Mouse (Mus musculus) telencephalon, adult 2 months (tissue): ENCODE data around the gene Gpr156.
A peak's percentile ranks its signal among the peaks of the same experiment; 100 is the strongest.

ENCODE experiments used
- DNase-seq: peaks from one replicate; pipeline ENCODE4 v3.0.0-alpha.2; 2011; ENCODE audit warnings: low read depth, low spot score

The Gpr156 gene

GRCm38 (mm10) chr16:37916138-37916817 lies at the start of gene Gpr156:
Gpr156 (plus strand) TSS chr16:37916496.
- DNase-seq: no peak

- peak; percentile 56 for DNase-seq
These were observed 48.3 kb upstream of the Gpr156 start, which contains the start of gene Lrrc58 for GRCm38 (mm10) chr16:37867791-37868505. Lrrc58 (plus strand) TSS chr16:37868389.

GRCm38 (mm10) chr16:37868506-37869469 lies 47.5 kb upstream of the Gpr156 start:
- DNase-seq: peak; percentile 36

GRCm38 (mm10) chr16:37869470-37870231 lies 46.6 kb upstream of the Gpr156 start:
- DNase-seq: no peak

DNA sequence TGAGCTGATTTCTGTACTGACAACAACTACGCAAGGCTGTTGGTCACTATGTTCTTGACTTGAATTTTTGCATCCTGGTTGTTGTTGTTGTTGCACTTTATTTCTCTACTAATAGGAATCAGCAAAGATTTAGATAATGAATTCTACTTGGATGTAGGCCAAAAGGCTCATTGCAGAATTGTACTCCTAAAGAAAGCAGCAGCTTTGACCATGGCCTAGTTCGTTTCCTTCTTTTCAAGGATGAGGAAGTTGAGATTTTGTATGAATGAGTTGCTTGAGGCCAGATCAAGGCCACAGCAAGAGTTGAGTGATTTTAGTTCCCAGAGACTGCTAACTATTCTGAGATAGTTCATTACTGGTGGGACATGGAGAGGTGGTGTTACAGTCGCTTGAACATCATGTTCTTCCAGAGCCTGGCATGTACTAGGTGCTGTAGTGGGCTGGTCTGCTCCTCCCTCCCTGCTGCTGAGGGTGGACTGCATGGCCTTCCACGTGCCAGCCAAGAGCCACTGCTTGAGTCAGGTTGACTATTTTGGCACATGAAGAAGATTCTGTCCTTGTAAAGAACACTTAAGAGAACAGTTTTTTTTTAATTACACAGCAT lies 45.1 kb upstream of the Gpr156 start:
- peak; percentile 46 for DNase-seq

DNA sequence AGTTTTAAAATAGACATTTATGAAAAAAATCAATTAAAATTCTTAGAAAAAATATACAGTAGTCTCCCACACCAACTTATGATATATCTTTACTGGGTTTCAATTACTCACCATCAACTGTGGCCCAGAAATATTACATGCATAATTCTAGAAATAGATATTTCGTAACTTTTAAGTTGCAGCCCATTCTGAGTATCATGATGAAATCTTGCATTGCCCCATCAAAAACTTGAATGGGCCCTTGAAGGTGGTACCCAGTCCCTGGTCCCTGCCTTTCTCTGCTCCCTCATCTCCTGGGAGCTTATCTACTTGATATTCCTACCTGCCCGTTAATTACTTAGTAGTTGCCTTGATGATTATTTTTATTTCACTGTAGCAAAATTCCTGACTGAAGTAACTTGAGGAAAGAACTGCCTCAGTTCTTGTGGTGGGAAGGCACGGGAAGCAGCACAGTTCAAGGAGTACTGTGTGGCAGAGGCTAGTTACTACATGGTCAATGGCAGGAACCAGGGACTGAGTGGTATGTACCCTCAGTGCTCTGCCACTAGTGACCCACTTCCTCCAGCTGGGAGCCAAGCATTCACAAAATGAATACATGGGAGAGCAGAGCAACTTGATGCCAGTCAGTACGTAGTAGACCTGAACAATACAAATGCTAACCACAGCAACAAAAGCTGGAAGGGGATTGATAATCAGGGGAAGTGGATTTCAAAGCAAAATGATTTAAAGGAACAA lies 41.6 kb upstream of the Gpr156 start:
- DNase-seq: no peak

- no peak for DNase-seq
These were observed 38.9 kb upstream of the Gpr156 start for GRCm38 (mm10) chr16:37877406-37877805.

GRCm38 (mm10) chr16:37878951-37879505 lies 37.3 kb upstream of the Gpr156 start:
- no peak for DNase-seq

DNA sequence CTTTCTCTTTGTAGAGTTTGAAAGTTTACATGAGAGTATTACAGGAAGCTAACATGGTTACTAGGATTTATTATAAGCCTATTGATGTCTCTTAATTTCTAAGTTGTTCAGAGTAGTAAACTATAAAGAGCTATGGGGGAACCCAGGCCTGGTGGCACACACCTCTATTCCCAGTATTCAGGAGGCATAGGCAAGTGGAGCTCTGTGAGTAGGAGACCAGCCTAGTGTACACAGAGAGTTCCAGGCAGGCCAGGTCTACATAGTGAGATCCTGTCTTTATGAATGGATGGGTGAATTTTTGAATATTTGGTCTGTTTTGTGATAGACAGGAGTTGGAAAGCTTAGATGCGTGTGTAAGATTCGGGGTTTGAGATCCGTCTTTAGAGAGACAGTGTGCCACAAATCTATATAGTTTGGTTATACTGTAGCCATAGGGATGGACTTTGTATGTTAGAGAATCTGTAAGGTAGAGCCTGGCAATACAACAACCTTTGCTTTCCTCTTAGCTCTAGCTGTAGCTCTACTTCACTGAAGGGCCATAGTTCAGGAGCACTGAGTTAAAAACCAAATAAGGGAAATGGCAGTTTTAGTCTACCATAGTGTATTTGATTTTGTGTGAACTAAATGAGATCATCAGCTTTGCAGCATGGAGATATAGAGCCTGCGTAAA lies 36.4 kb upstream of the Gpr156 start:
- no peak for DNase-seq

GRCm38 (mm10) chr16:37881168-37881567 lies 35.1 kb upstream of the Gpr156 start:
- DNase-seq: no peak

- DNase-seq: no peak
These were observed 27.3 kb upstream of the Gpr156 start for GRCm38 (mm10) chr16:37888986-37889385.

DNA sequence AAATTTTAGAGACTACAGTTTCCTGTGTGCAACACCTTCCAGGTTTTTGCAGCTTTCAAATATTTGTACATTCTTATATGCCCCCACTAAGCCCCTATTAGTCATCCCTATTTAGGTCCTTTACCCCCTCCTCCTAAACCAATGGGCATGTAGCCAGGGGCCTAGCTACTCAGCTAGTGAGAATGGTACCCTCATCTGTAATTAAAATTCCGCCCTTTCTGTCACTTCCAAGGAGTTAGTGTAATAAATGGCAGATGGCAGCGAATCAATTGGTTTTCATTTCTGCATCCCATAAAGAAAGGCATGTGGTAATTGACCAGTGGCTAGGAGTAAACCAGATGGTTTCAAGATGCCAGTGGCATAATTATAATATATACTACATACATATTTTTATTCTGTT lies 23.6 kb upstream of the Gpr156 start:
- no peak for DNase-seq

DNA sequence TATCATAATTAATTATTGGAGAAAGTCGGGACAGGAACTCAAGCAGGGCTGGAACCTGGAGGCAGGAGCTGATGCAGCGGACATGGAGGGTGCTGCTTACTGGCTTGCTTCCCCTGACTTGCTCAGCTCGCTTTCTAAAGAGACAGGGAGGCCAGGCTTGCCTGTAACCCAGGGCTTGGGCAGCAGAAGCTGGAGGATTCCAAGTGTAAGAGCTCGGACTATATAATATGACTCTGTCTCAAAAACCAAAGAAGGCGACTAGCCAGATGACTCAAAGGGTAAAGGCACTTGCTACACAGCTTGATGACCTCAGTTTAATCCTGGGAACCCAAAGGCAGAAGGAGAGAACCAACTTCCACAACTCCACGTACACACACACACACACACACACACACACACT lies 22.9 kb upstream of the Gpr156 start:
- DNase-seq: no peak

DNA sequence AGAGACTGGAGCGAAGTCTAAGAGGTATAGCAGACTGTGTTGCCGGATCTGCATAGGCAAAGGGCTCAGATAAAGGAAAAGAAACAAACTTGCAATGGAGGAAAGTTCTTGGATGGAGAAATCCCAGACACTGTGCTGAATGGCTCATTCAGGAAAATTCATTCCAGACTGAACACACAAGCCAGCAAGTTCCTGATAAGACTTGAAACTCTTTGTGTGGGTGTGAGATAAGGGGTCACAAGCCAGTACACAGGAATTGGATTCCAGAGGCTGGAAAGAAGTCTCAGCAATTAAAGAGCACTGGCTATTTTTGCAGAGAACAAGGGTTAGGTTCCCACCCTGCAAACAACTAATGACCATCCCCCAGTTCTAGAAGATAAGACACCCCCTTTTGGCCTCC lies 22.4 kb upstream of the Gpr156 start:
- no peak for DNase-seq

GRCm38 (mm10) chr16:37898790-37899189 lies 17.5 kb upstream of the Gpr156 start:
- DNase-seq: no peak

- DNase-seq: no peak
These were observed 16.9 kb upstream of the Gpr156 start for GRCm38 (mm10) chr16:37899357-37899756.

DNA sequence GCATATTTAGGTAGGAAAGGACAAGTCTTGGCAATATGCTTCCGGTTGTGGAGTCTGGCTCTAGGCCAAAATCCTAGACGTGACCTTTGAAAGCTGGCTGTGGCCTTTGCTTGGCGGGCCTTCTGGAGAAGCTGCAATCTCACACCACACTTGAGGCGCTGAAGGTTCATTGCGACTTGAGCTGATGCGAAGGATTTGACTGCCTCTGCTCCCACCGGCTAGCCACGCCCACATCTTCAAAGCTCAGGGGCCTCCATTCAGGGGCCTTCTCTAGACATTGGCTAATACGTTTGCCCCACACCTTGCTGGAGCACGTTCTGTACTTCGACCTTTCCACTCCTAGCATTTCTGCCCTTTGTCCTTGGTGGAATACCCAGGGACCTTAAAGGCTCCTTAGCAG lies 15.0 kb upstream of the Gpr156 start:
- DNase-seq: no peak

GRCm38 (mm10) chr16:37906456-37906855 lies 9.8 kb upstream of the Gpr156 start:
- no peak for DNase-seq

DNA sequence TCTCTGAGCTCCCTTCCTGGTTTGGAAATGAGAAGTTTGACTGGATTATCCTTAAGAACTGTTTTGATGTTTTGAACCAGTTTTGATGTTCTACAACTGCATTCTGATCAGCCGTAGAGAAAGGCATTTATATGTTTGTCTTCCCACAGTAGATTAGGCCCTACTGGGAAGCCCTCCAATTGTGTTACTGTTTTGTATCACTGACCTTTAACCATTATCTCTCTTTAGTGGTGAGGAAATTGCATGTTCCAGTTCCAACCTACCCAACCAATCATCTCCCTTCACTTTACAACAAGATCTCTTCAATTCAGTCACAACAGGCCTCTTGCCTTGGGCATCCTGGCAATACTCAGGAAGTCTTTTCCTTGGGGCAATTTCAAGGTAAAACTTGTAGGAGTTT lies 5.2 kb upstream of the Gpr156 start:
- no peak for DNase-seq
